Mouse (Mus musculus) lung, embryonic 14.5 days (tissue): Measurements from ENCODE around the gene Zfp69. TPM values are rescaled to one million over a fixed set of nuclear protein-coding genes. Genes with fewer than 3 reads are reported as not detected.

Experiments
- ATAC-seq: fragments of 200-750 bp; cut with Nextera tagmentation; 2 replicates; pipeline ENCODE4 v1.8.0; 2017; ENCODE audit warnings: mild to moderate bottlenecking, moderate TSS enrichment, moderate library complexity; ENCODE audit not compliant: insufficient read depth
- DNase-seq: peaks from one replicate; pipeline ENCODE4 v3.0.0-alpha.2; 2015
- H3K27ac ChIP-seq: fragments of 300-500 bp; sonication (generic); 2 replicates; pipeline ENCODE4 v1.5.1; 2014; ENCODE audit warnings: low read depth, mild to moderate bottlenecking, moderate library complexity
- H3K27me3 ChIP-seq: fragments of 300-500 bp; sonication (generic); 2 replicates; pipeline ENCODE4 v1.6.1; 2014; ENCODE audit warnings: low read length, control low read depth; ENCODE audit not compliant: insufficient read depth
- H3K36me3 ChIP-seq: fragments of 300-500 bp; sonication (generic); 2 replicates; pipeline ENCODE4 v1.6.1; 2014; ENCODE audit warnings: control low read depth; ENCODE audit not compliant: insufficient read depth
- H3K4me1 ChIP-seq: fragments of 300-500 bp; sonication (generic); 2 replicates; pipeline ENCODE4 v1.6.1; 2014; ENCODE audit warnings: antibody characterized with exemption, control low read depth; ENCODE audit not compliant: insufficient read depth
- H3K4me2 ChIP-seq: fragments of 300-500 bp; sonication (generic); 2 replicates; pipeline ENCODE4 v1.6.1; 2014; ENCODE audit warnings: mild to moderate bottlenecking
- H3K4me3 ChIP-seq: fragments of 300-500 bp; sonication (generic); 2 replicates; pipeline ENCODE4 v1.5.1; 2014; ENCODE audit warnings: low read depth, low read length
- H3K9ac ChIP-seq: fragments of 300-500 bp; sonication (generic); 2 replicates; pipeline ENCODE4 v1.6.1; 2014
- H3K9me3 ChIP-seq: fragments of 300-500 bp; sonication (generic); 2 replicates; pipeline ENCODE4 v1.6.1; 2016; ENCODE audit warnings: low read depth, low read length, control low read depth
- CTCF ChIP-seq: IDR thresholded peaks from 2 replicates; pipeline ENCODE4 v1.5.1; 2016; ENCODE audit warnings: antibody characterized with exemption, low read depth
- WGBS: fragments of 180-500 bp; shearing (Covaris S2); extraction: QIAGEN DNeasy Blood & Tissue Kit; methylation state at CpG from one replicate; pipeline ENCODE4 v1.1.7; 2014; 5-methylcytosine and 5-hydroxymethylcytosine counted together
- polyA plus RNA-seq: library from polyadenylated mRNA; unstranded; fragments of >200 nt; fragmentation: Nextera tagmentation; extraction: Ambion mirVana; gene quantifications from 2 replicates; pipeline ENCODE4 v1.2.1, GENCODE M21; 2014

The Zfp69 gene
- polyA plus RNA-seq, 1 experiment from 2014 or later: 9.4 TPM

GRCm38 (mm10) chr4:120953667-120954066 is 2.2 kb upstream of the Zfp69 start:
- DNase-seq: no peak
- ATAC-seq: no peak
- H3K9me3 ChIP-seq: no peaks in the 10 kb centered on the region
- H3K27ac ChIP-seq: no peak overlapping the region
- no peak overlapping the region for H3K4me3 ChIP-seq
- no peak for TF ChIP-seq CTCF
- H3K4me2 ChIP-seq: no peak overlapping the region
- H3K27me3 ChIP-seq: no peaks in the 10 kb centered on the region
- 89% methylated on average over 1 of the region's 1 CpGs for WGBS
- H3K36me3 ChIP-seq: no peaks in the 10 kb centered on the region
- peaks cover 5% of the 10 kb centered on the region; the same call in 1 of the 2 replicates for H3K4me1 ChIP-seq
- H3K9ac ChIP-seq: no peak overlapping the region

- H3K9me3 ChIP-seq: no peaks in the 10 kb centered on the region
- TF ChIP-seq CTCF: no peak
- H3K4me1 ChIP-seq: peaks cover 5% of the 10 kb centered on the region; the same call in 1 of the 2 replicates
- 58% methylated on average over 4 of the region's 4 CpGs for WGBS
- no peak for DNase-seq
- H3K4me2 ChIP-seq: no peak overlapping the region
- no peak overlapping the region for H3K4me3 ChIP-seq
- H3K9ac ChIP-seq: no peak overlapping the region
- ATAC-seq: no peak
- no peak overlapping the region for H3K27ac ChIP-seq
- H3K36me3 ChIP-seq: no peaks in the 10 kb centered on the region
- H3K27me3 ChIP-seq: no peaks in the 10 kb centered on the region
These were observed 1.5 kb upstream of the Zfp69 start for GRCm38 (mm10) chr4:120953038-120953437.

- Histone ChIP-seq H3K27me3 (no peaks in the 10 kb centered on the region), H3K4me2 (peak overlapping the region; percentile 88), H3K4me3 (peak overlapping the region; percentile 81), H3K9me3 (no peaks in the 10 kb centered on the region), H3K9ac (peak overlapping the region; percentile 81), H3K4me1 (peaks cover 5% of the 10 kb centered on the region; the same call in 1 of the 2 replicates), H3K27ac (peak overlapping the region; percentile 85), H3K36me3 (peaks cover 4% of the 10 kb centered on the region; the same call in 1 of the 2 replicates)
- ATAC-seq (no peak; the same call in 1 of the 2 replicates), DNase-seq (peak; percentile 40)
- 34% methylated on average over 6 of the region's 6 CpGs for WGBS
- TF ChIP-seq CTCF: no peak
These were observed 664 bp upstream of the Zfp69 start for GRCm38 (mm10) chr4:120952163-120952562.

GRCm38 (mm10) chr4:120950763-120951427 is 604 bp downstream of the Zfp69 start:
- no peaks in the 10 kb centered on the region for H3K9me3 ChIP-seq
- peak overlapping the region; percentile 88 for H3K4me2 ChIP-seq
- H3K4me3 ChIP-seq: peak overlapping the region; percentile 81
- TF ChIP-seq CTCF: no peak
- no peaks in the 10 kb centered on the region for H3K27me3 ChIP-seq
- peak; percentile 12; the same call in 1 of the 2 replicates for ATAC-seq
- peak; percentile 60 for DNase-seq
- H3K36me3 ChIP-seq: peaks cover 17% of the 10 kb centered on the region
- 3% methylated on average over 20 of the region's 20 CpGs for WGBS
- H3K27ac ChIP-seq: peak overlapping the region; percentile 92
- peak overlapping the region; percentile 81 for H3K9ac ChIP-seq
- peaks cover 5% of the 10 kb centered on the region; the same call in 1 of the 2 replicates for H3K4me1 ChIP-seq

GRCm38 (mm10) chr4:120948938-120949337 is 2.6 kb downstream of the Zfp69 start:
- no peaks in the 10 kb centered on the region for H3K27me3 ChIP-seq
- no peak overlapping the region for H3K9ac ChIP-seq
- WGBS: 49% methylated on average over 3 of the region's 3 CpGs
- H3K4me2 ChIP-seq: peak overlapping the region; percentile 88
- TF ChIP-seq CTCF: no peak
- H3K4me1 ChIP-seq: peaks cover 5% of the 10 kb centered on the region; the same call in 1 of the 2 replicates
- peak; percentile 59 for DNase-seq
- H3K27ac ChIP-seq: no peak overlapping the region
- ATAC-seq: no peak
- no peak overlapping the region for H3K4me3 ChIP-seq
- H3K36me3 ChIP-seq: peaks cover 27% of the 10 kb centered on the region
- H3K9me3 ChIP-seq: no peaks in the 10 kb centered on the region

GRCm38 (mm10) chr4:120935006-120935405 is 16.5 kb downstream of the Zfp69 start:
- H3K4me2 ChIP-seq: no peak overlapping the region
- no peak overlapping the region for H3K9ac ChIP-seq
- DNase-seq: no peak
- ATAC-seq: no peak
- no peaks in the 10 kb centered on the region for H3K27me3 ChIP-seq
- H3K27ac ChIP-seq: no peak overlapping the region
- 63% methylated on average over 3 of the region's 3 CpGs for WGBS
- no peak overlapping the region for H3K4me3 ChIP-seq
- TF ChIP-seq CTCF: no peak
- H3K9me3 ChIP-seq: no peaks in the 10 kb centered on the region
- H3K4me1 ChIP-seq: no peaks in the 10 kb centered on the region
- H3K36me3 ChIP-seq: no peaks in the 10 kb centered on the region; the same call in 1 of the 2 replicates

- no peak overlapping the region for H3K9ac ChIP-seq
- no peaks in the 10 kb centered on the region for H3K4me1 ChIP-seq
- no peaks in the 10 kb centered on the region; the same call in 1 of the 2 replicates for H3K36me3 ChIP-seq
- H3K27me3 ChIP-seq: no peaks in the 10 kb centered on the region
- no peak overlapping the region for H3K27ac ChIP-seq
- TF ChIP-seq CTCF: no peak
- ATAC-seq (no peak), DNase-seq (no peak)
- no peak overlapping the region for H3K4me3 ChIP-seq
- no peaks in the 10 kb centered on the region for H3K9me3 ChIP-seq
- 93% methylated on average over 18 of the region's 18 CpGs for WGBS
- H3K4me2 ChIP-seq: no peak overlapping the region
These were observed 20.8 kb downstream of the Zfp69 start for GRCm38 (mm10) chr4:120930736-120931135.
